ENCODE assay signal across 17 mouse cellular contexts in the genomic region with DNA sequence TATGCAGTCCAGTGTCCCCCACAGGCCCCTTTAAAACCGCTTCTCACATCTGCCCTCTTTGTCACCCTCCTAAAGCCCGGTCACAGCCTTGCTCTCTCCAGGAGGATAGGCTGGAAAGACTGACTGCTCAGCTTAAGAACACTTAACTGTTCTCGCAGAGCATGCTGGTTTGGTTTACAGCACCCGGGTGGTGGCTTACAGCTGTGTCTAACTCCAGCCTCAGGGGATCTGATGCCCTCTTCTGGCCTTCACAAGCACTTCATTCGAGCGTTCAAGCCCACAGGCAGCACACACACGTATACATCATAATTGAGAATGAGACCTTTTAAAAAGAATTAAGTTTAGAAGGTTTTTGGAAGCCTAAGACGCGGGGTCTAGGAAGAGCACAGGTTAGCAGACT.
DNase-seq lines count a peak whose midpoint lies in the region; ATAC-seq and TF ChIP-seq lines count a peak whose summit lies in the region.
"Had no signal": no experiment of that assay in that cellular context is flagged by ENCODE, and none has a peak within 500 bp of the region (broad histone marks: within the 10 kb centered on the region; RNA-seq: fewer than 3 reads in every experiment).

No protein-coding gene starts in this region.

- H3K9ac ChIP-seq in heart, postnatal 0 days (replicated peaks; ENCODE audit: low read depth, low read length) = no peak overlapping the region
- no peak overlapping the region for H3K9ac ChIP-seq in heart, embryonic 11.5 days (ENCODE audit: low read depth, low read length)
- H3K9ac ChIP-seq in midbrain, postnatal 0 days (replicated peaks; ENCODE audit: low read length, poor library complexity, severe bottlenecking) = no peak overlapping the region
- H3K9ac ChIP-seq in ES-Bruce4 (ENCODE audit: low read depth, poor library complexity, severe bottlenecking) = no peak overlapping the region
- H3K9ac ChIP-seq: embryonic facial prominence, embryonic 13.5 days; heart, embryonic 15.5 days had no signal

- H3K4me3 ChIP-seq in heart, postnatal 0 days (ENCODE audit: low read depth, low read length) = no peak overlapping the region
- H3K4me3 ChIP-seq in heart, embryonic 11.5 days (ENCODE audit: low read depth, low read length) = no peak overlapping the region
- no peak overlapping the region for H3K4me3 ChIP-seq in midbrain, postnatal 0 days (ENCODE audit: low read depth, low read length)
- no peak overlapping the region for H3K4me3 ChIP-seq in midbrain, embryonic 10.5 days
- no peak overlapping the region for H3K4me3 ChIP-seq in ES-Bruce4 (ENCODE audit: low read depth, low read length)
- H3K4me3 ChIP-seq: embryonic facial prominence, embryonic 13.5 days; heart, embryonic 15.5 days; hindbrain, embryonic 10.5 days; megakaryocyte, embryonic 14.5 days had no signal

- no peak for TF ChIP-seq EP300 in heart, postnatal 0 days (IDR thresholded peaks at IDR 0.05; ENCODE audit: low read depth)
- TF ChIP-seq EP300 in ES-Bruce4 (IDR thresholded peaks at IDR 0.05; ENCODE audit: insufficient read depth, low read depth, low read length) = no peak

- TF ChIP-seq POLR2A in ES-Bruce4 (IDR thresholded peaks at IDR 0.05; ENCODE audit: insufficient read depth, low read length) = no peak

- H3K36me3 ChIP-seq in heart, postnatal 0 days (replicated peaks; ENCODE audit: control insufficient read depth, insufficient read depth, low read length) = peaks cover 12% of the 10 kb centered on the region
- H3K36me3 ChIP-seq in heart, embryonic 11.5 days (ENCODE audit: control insufficient read depth, insufficient read depth, low read length) = peaks cover 3% of the 10 kb centered on the region; the same call in 1 of the 2 replicates
- H3K36me3 ChIP-seq in midbrain, postnatal 0 days (ENCODE audit: insufficient read depth, low read length) = no peaks in the 10 kb centered on the region
- 0 out of 2 replicates have a peak, but pooled peaks cover 3% of the 10 kb centered on the region for H3K36me3 ChIP-seq in midbrain, embryonic 10.5 days
- H3K36me3 ChIP-seq in ES-Bruce4 (ENCODE audit: control insufficient read depth, insufficient read depth, low read length, poor library complexity, severe bottlenecking) = no peaks in the 10 kb centered on the region

- no peak for ATAC-seq in heart, postnatal 0 days (ENCODE audit: insufficient read depth, low read depth)
- no peak for ATAC-seq in heart, embryonic 11.5 days (replicated peaks; ENCODE audit: insufficient number of reproducible peaks, low FRiP score, low TSS enrichment)
- ATAC-seq in midbrain, postnatal 0 days (ENCODE audit: low FRiP score) = no peak
- ATAC-seq: midbrain, embryonic 16.5 days had no signal

- TF ChIP-seq CTCF in heart, postnatal 0 days (IDR thresholded peaks at IDR 0.05; ENCODE audit: low read depth) = 0 out of 2 replicates have a peak, but pooled peaks have one; percentile 7
- peak; percentile 23 for TF ChIP-seq CTCF in midbrain, postnatal 0 days (IDR thresholded peaks at IDR 0.05)
- peak; percentile 40 for TF ChIP-seq CTCF in ES-Bruce4 (IDR thresholded peaks at IDR 0.05; ENCODE audit: low read depth, low read length)

- H3K27ac ChIP-seq in heart, postnatal 0 days (ENCODE audit: low read depth) = no peak overlapping the region
- no peak overlapping the region for H3K27ac ChIP-seq in heart, embryonic 11.5 days (ENCODE audit: low read depth, low read length)
- no peak overlapping the region for H3K27ac ChIP-seq in midbrain, postnatal 0 days (ENCODE audit: low read depth, low read length)
- no peak overlapping the region for H3K27ac ChIP-seq in midbrain, embryonic 10.5 days (replicated peaks)
- no peak overlapping the region for H3K27ac ChIP-seq in ES-Bruce4 (ENCODE audit: insufficient read depth, low read length)
- H3K27ac ChIP-seq: embryonic facial prominence, embryonic 13.5 days; heart, embryonic 15.5 days; hindbrain, embryonic 10.5 days had no signal

- no peaks in the 10 kb centered on the region for H3K27me3 ChIP-seq in heart, postnatal 0 days (ENCODE audit: control insufficient read depth, insufficient read depth, low read length)
- no peaks in the 10 kb centered on the region for H3K27me3 ChIP-seq in heart, embryonic 11.5 days (ENCODE audit: control insufficient read depth, insufficient read depth, low read length)
- H3K27me3 ChIP-seq in midbrain, postnatal 0 days (ENCODE audit: insufficient read depth, low read length) = no peaks in the 10 kb centered on the region
- no peaks in the 10 kb centered on the region for H3K27me3 ChIP-seq in midbrain, embryonic 10.5 days (ENCODE audit: low read depth, poor library complexity, severe bottlenecking)
- H3K27me3 ChIP-seq in ES-Bruce4 (ENCODE audit: control insufficient read depth, insufficient read depth, low read length, poor library complexity, severe bottlenecking) = no peaks in the 10 kb centered on the region
- H3K27me3 ChIP-seq: embryonic facial prominence, embryonic 13.5 days; heart, embryonic 15.5 days; megakaryocyte, embryonic 14.5 days had no signal

- H3K4me2 ChIP-seq in heart, postnatal 0 days (ENCODE audit: low read depth, low read length) = no peak overlapping the region
- H3K4me2 ChIP-seq in heart, embryonic 11.5 days = no peak overlapping the region
- no peak overlapping the region for H3K4me2 ChIP-seq in midbrain, postnatal 0 days (ENCODE audit: low read depth, low read length, poor library complexity, severe bottlenecking)
- H3K4me2 ChIP-seq: embryonic facial prominence, embryonic 13.5 days; heart, embryonic 15.5 days had no signal

- 85% methylated on average over 9 of the region's 9 CpGs for whole genome bisulfite sequencing in heart, postnatal 0 days
- WGBS in heart, embryonic 11.5 days (ENCODE audit: insufficient replicate concordance) = 78% methylated on average over 9 of the region's 9 CpGs
- 84% methylated on average over 9 of the region's 9 CpGs for WGBS in midbrain, postnatal 0 days
- WGBS in midbrain, embryonic 10.5 days = 84% methylated on average over 9 of the region's 9 CpGs

- no peaks in the 10 kb centered on the region for H3K9me3 ChIP-seq in heart, postnatal 0 days (replicated peaks; ENCODE audit: control insufficient read depth, low read length)
- no peaks in the 10 kb centered on the region for H3K9me3 ChIP-seq in heart, embryonic 11.5 days (replicated peaks; ENCODE audit: control insufficient read depth, low read length)
- H3K9me3 ChIP-seq in midbrain, postnatal 0 days (ENCODE audit: low read length) = no peaks in the 10 kb centered on the region
- no peaks in the 10 kb centered on the region for H3K9me3 ChIP-seq in midbrain, embryonic 10.5 days (replicated peaks)
- H3K9me3 ChIP-seq in ES-Bruce4 (replicated peaks; ENCODE audit: control insufficient read depth, insufficient read depth, low read length, poor library complexity, severe bottlenecking) = no peaks in the 10 kb centered on the region
- H3K9me3 ChIP-seq: embryonic facial prominence, embryonic 13.5 days; heart, embryonic 15.5 days; hindbrain, embryonic 10.5 days; megakaryocyte, embryonic 14.5 days had no signal

- H3K4me1 ChIP-seq in heart, postnatal 0 days (ENCODE audit: control insufficient read depth, insufficient read depth) = peaks cover under 1% of the 10 kb centered on the region; the same call in 1 of the 2 replicates
- H3K4me1 ChIP-seq in heart, embryonic 11.5 days (ENCODE audit: control insufficient read depth, insufficient read depth, low read length) = peaks cover 11% of the 10 kb centered on the region; the same call in 1 of the 2 replicates
- H3K4me1 ChIP-seq in midbrain, postnatal 0 days (ENCODE audit: insufficient read depth, low read length) = no peaks in the 10 kb centered on the region
- H3K4me1 ChIP-seq in midbrain, embryonic 10.5 days = peaks cover 4% of the 10 kb centered on the region
- H3K4me1 ChIP-seq in ES-Bruce4 (ENCODE audit: control insufficient read depth, insufficient read depth, low read length) = no peaks in the 10 kb centered on the region

- no peak for DNase-seq in heart, postnatal 0 days (ENCODE audit: low spot score)
- no peak for DNase-seq in midbrain, postnatal 0 days (ENCODE audit: low spot score)
- DNase-seq in midbrain, embryonic 10.5 days (ENCODE audit: low spot score) = no peak
- DNase-seq in ZHBTc4 (ENCODE audit: low read depth, low spot score) = peak; percentile 72
- DNase-seq in urinary bladder, adult 2 months (ENCODE audit: low spot score) = no peak
- DNase-seq: adrenal gland, postnatal 10 days; cerebellum, adult 18-20 months; cerebellum, postnatal 36 days; gastrocnemius, postnatal 25 days; layer of hippocampus, postnatal 36 days had no signal
